Mouse (Mus musculus): Measurements from ENCODE around the gene Plod2.

The Plod2 gene

DNA sequence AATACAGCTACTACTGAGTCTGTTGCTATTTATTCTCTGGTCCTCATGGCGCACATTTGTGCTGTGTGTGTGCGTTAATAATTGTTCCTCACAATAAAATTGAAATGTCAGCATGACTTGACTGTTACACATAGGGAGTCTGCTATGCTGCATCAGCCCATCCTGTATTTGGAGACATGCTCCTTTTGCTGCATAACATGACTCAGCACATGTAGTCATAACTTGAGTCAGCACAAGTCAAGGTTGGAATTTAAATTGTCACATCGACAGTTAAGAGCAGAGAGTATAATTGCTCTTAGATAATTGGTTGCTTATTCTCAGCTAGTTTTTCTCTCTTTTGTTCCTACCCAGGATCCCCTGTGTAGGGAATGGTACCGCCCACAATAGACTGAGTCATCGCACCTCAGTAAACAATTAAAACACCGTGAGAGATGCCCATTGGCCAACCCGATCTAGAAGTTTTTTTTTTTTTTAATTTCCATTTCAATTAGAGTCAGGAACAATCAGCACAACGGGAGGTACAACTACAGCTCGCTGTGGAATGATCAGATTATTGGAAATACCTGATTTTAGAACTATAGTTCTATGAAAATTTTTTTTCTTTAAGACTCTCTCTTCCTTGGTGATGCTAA is 55.0 kb downstream of the Plod2 start:
- TF ChIP-seq CTCF (conservative IDR thresholded peaks at IDR 0.05; ENCODE audit: low read length), result no peak
- no peak for TF ChIP-seq NANOG (IDR thresholded peaks at IDR 0.05; ENCODE audit: borderline replicate concordance, low read length)
- TF ChIP-seq POU5F1 (IDR thresholded peaks at IDR 0.05; ENCODE audit: borderline replicate concordance, low read length), result no peak
- Histone ChIP-seq H3K36me3 (ENCODE audit: insufficient read depth, low read length) (peaks cover 45% of the 10 kb centered on the region), H3K4me1 (replicated peaks; ENCODE audit: low read depth, low read length) (peaks cover 8% of the 10 kb centered on the region; the same call in 1 of the 2 replicates), H3K9me3 (ENCODE audit: low read length) (no peaks in the 10 kb centered on the region), H3K4me3 (replicated peaks; ENCODE audit: low read length) (no peak overlapping the region), H3K27me3 (ENCODE audit: insufficient read depth, low read length) (no peaks in the 10 kb centered on the region)

DNA sequence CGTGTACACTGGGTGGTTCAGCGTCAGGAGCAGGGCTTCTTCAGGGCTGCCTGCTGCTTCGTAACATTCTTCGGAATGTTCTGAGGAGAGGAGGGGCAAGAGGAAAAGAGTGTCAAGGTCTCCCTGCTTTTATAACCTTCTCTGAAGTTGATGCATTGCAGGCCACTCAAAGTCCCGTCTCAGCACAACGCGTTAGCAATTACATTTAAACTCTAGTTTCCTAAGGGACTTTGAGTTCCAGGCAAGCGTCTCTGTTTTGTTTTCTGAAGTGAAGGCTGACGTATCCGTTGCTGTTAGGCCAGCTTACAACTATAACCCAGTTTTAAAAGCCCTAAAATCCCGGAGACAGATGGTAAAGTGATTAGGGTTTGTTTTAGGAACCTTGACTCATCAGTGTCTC is 55.8 kb downstream of the Plod2 start:
- TF ChIP-seq NANOG (IDR thresholded peaks at IDR 0.05; ENCODE audit: borderline replicate concordance, low read length) (no peak), POU5F1 (IDR thresholded peaks at IDR 0.05; ENCODE audit: borderline replicate concordance, low read length) (no peak), CTCF (conservative IDR thresholded peaks at IDR 0.05; ENCODE audit: low read length) (no peak)
- peaks cover 8% of the 10 kb centered on the region; the same call in 1 of the 2 replicates for H3K4me1 ChIP-seq (replicated peaks; ENCODE audit: low read depth, low read length)

DNA sequence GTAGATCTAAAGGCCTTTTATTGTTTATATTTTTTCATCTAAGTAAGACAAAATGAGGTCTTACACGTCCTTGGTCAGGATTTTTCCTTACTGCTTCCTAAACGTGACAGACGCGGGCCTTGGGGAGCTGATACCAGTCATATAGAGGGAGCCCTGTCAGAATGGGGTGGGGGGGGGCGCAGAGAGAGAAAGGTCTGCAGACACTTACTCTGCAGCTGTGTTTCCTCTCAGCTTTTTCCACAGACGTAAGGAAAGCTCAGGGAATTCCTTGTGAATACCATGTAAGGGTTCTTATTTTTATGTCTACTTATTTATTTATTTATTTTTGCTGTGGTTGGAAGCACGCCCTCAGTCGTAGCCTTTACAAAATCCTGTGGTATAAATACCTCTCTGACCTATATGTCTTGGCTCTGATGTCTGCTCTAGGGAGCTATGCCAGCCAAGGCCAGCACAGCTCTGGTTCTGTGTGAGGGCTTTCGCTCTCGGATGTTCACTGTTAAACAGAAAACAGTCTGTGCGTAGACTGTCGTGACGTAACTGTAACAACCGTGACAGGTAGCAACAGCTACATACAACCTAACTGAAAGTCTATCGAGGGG is 58.0 kb downstream of the Plod2 start:
- Histone ChIP-seq H3K36me3 (ENCODE audit: insufficient read depth, low read length) (peaks cover 37% of the 10 kb centered on the region), H3K9me3 (ENCODE audit: low read length) (no peaks in the 10 kb centered on the region), H3K27me3 (ENCODE audit: insufficient read depth, low read length) (no peaks in the 10 kb centered on the region), H3K4me3 (replicated peaks; ENCODE audit: low read length) (no peak overlapping the region), H3K4me1 (replicated peaks; ENCODE audit: low read depth, low read length) (peaks cover 19% of the 10 kb centered on the region)
- TF ChIP-seq CTCF (conservative IDR thresholded peaks at IDR 0.05; ENCODE audit: low read length), result no peak
- no peak for TF ChIP-seq NANOG (IDR thresholded peaks at IDR 0.05; ENCODE audit: borderline replicate concordance, low read length)
- no peak for TF ChIP-seq POU5F1 (IDR thresholded peaks at IDR 0.05; ENCODE audit: borderline replicate concordance, low read length)

More for the DNA sequence above, 55.8 kb downstream of the Plod2 start:
- Histone ChIP-seq H3K9me3 (ENCODE audit: low read length) (no peaks in the 10 kb centered on the region), H3K27me3 (ENCODE audit: insufficient read depth, low read length) (no peaks in the 10 kb centered on the region), H3K4me3 (replicated peaks; ENCODE audit: low read length) (no peak overlapping the region), H3K36me3 (ENCODE audit: insufficient read depth, low read length) (peaks cover 45% of the 10 kb centered on the region)

DNA sequence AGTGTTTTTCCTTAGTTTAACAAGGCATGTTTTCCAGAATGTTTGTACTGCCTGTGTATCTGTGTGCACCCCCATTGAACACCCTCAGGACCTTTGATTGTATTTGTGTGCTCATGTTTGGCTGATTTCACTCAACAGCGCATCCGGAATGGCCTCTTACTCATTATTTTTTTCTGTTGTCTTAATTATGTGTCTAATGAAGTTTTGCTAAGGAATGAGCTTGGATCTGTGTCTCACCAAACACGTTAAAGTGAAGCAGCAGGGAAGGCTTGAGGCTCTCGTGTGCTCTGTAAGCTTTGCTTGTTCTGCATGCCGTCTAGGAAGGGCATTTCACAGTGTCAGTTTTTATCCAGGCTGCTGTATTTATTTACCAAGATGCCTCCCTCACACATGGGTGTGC is 59.5 kb downstream of the Plod2 start:
- TF ChIP-seq NANOG (IDR thresholded peaks at IDR 0.05; ENCODE audit: borderline replicate concordance, low read length) (no peak), CTCF (conservative IDR thresholded peaks at IDR 0.05; ENCODE audit: low read length) (no peak), POU5F1 (IDR thresholded peaks at IDR 0.05; ENCODE audit: borderline replicate concordance, low read length) (no peak)
- Histone ChIP-seq H3K4me1 (replicated peaks; ENCODE audit: low read depth, low read length) (peaks cover 19% of the 10 kb centered on the region), H3K4me3 (replicated peaks; ENCODE audit: low read length) (no peak overlapping the region), H3K9me3 (ENCODE audit: low read length) (no peaks in the 10 kb centered on the region), H3K27me3 (ENCODE audit: insufficient read depth, low read length) (no peaks in the 10 kb centered on the region), H3K36me3 (ENCODE audit: insufficient read depth, low read length) (peaks cover 52% of the 10 kb centered on the region)

DNA sequence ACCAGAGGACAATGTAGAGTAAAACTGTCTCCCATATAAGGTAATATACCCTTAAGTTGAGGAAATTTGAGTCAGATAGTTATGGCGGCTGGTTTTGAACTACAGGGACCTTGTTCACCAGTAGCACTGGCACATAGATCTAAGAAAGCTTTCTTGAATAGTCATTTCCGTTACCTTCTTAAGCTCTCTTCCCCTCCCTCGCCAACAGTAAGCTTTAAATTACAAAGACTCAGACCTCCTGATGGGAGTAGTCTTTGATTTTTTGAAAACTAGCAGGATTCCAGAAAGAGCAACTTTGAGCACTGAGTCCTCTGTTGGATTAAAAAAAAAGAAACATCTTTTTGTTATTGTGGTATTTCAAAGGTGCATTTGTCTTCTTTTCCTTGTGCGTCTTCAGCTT is 61.5 kb downstream of the Plod2 start:
- no peaks in the 10 kb centered on the region for H3K9me3 ChIP-seq (ENCODE audit: low read length)
- H3K27me3 ChIP-seq (ENCODE audit: insufficient read depth, low read length), result no peaks in the 10 kb centered on the region
- peaks cover 52% of the 10 kb centered on the region for H3K36me3 ChIP-seq (ENCODE audit: insufficient read depth, low read length)
- H3K4me1 ChIP-seq (replicated peaks; ENCODE audit: low read depth, low read length), result peaks cover 11% of the 10 kb centered on the region; the same call in 1 of the 2 replicates
- TF ChIP-seq NANOG (IDR thresholded peaks at IDR 0.05; ENCODE audit: borderline replicate concordance, low read length) (peak; percentile 24; the same call in 1 of the 2 replicates), CTCF (conservative IDR thresholded peaks at IDR 0.05; ENCODE audit: low read length) (no peak)
- no peak overlapping the region for H3K4me3 ChIP-seq (replicated peaks; ENCODE audit: low read length)

DNA sequence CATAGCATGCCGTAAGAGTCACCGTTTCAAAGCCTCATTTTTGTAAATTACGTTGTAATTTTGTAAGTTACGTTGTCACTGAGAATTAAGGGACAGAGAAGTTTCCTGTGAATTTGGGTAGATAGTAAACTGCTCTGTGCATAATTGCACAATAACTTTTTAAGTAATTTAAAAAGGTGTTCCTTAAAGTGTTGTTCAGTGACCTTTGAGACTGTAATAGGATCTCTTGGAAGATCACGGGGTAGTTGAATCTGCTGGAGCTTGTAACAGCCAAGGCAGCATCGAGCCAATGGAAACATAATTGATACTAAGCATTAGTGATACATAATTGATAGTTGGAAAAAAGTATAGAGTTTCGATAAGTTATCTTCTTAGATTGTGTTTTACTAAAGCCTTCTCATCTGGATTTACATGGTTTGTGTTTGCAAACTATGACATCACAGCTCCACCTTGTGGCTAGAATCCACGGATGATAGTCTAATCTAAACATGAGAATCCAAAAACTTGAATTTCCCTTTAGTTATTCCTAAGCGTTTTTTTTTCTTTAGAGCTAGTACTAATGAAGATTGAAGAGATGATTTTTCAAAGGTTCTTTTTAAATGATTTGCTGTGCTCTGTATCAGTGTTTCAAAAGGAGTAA is 68.7 kb downstream of the Plod2 start:
- Histone ChIP-seq H3K27me3 (ENCODE audit: insufficient read depth, low read length) (no peaks in the 10 kb centered on the region), H3K4me3 (replicated peaks; ENCODE audit: low read length) (no peak overlapping the region), H3K9me3 (ENCODE audit: low read length) (no peaks in the 10 kb centered on the region), H3K4me1 (replicated peaks; ENCODE audit: low read depth, low read length) (no peaks in the 10 kb centered on the region), H3K36me3 (ENCODE audit: insufficient read depth, low read length) (peaks cover 16% of the 10 kb centered on the region)
- TF ChIP-seq NANOG (IDR thresholded peaks at IDR 0.05; ENCODE audit: borderline replicate concordance, low read length) (no peak), CTCF (conservative IDR thresholded peaks at IDR 0.05; ENCODE audit: low read length) (peak; percentile 25; the same call in 1 of the 2 replicates)

DNA sequence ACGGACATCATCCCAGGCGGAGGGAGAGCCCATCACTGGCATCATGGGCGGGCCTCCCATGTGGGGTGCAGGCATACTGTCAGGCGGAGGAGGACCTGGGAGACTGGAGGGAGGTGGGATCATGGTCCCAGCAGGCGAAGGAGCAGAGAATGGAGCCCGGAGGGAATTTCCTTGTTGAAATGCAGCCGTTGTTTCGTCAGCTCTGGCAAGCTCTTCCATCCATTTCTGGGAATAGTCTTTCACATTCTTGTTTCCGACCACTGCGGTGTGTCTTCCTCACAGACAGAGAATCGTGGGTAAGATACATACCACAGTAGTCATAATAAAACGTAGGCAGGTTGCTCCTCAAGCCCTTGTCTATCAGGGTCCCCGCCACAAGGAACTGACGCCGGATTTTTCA is 70.6 kb downstream of the Plod2 start:
- H3K27me3 ChIP-seq (ENCODE audit: insufficient read depth, low read length), result no peaks in the 10 kb centered on the region
- H3K4me3 ChIP-seq (replicated peaks; ENCODE audit: low read length), result peak overlapping the region; percentile 60
- no peaks in the 10 kb centered on the region for H3K36me3 ChIP-seq (ENCODE audit: insufficient read depth, low read length)
- TF ChIP-seq CTCF (conservative IDR thresholded peaks at IDR 0.05; ENCODE audit: low read length) (no peak), NANOG (IDR thresholded peaks at IDR 0.05; ENCODE audit: borderline replicate concordance, low read length) (no peak), POU5F1 (IDR thresholded peaks at IDR 0.05; ENCODE audit: borderline replicate concordance, low read length) (no peak)
- H3K4me1 ChIP-seq (replicated peaks; ENCODE audit: low read depth, low read length), result no peaks in the 10 kb centered on the region
- no peaks in the 10 kb centered on the region for H3K9me3 ChIP-seq (ENCODE audit: low read length)

DNA sequence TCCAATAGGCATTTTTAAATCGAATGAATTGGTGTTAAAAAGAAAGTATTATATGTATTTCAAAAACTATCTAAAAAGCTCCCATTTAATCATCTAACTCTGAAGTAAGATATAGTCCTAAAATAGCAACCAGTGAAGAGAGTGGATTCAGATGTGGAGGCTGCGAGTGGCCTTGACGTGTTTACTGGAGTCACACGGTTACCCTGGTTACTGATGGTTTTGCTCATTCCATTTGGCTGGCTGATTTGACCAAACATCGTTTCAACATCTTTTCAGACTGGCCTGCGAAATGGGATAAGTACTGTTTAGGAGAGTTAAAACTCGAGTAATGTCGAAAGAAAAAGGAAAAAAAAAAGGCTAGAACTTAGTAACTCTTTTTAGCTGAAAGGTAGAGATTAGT is 71.2 kb downstream of the Plod2 start:
- no peaks in the 10 kb centered on the region for H3K9me3 ChIP-seq (ENCODE audit: low read length)
- no peaks in the 10 kb centered on the region for H3K4me1 ChIP-seq (replicated peaks; ENCODE audit: low read depth, low read length)
- no peaks in the 10 kb centered on the region for H3K36me3 ChIP-seq (ENCODE audit: insufficient read depth, low read length)
- no peak for TF ChIP-seq CTCF (conservative IDR thresholded peaks at IDR 0.05; ENCODE audit: low read length)
- 0 out of 2 replicates have a peak, but pooled peaks have one; percentile 20 for TF ChIP-seq NANOG (IDR thresholded peaks at IDR 0.05; ENCODE audit: borderline replicate concordance, low read length)
- no peak for TF ChIP-seq POU5F1 (IDR thresholded peaks at IDR 0.05; ENCODE audit: borderline replicate concordance, low read length)
- H3K27me3 ChIP-seq (ENCODE audit: insufficient read depth, low read length), result no peaks in the 10 kb centered on the region
- no peak overlapping the region for H3K4me3 ChIP-seq (replicated peaks; ENCODE audit: low read length)

Measured in E14TG2a.4 (cell line).